Mouse (Mus musculus): ENCODE measurements around the gene Adam10.

GRCm38 (mm10) chr9:70664847-70665246 is 13.9 kb upstream of the Adam10 start:
- TF ChIP-seq CTCF (IDR thresholded peaks at IDR 0.05; ENCODE audit: insufficient read depth, low read depth, low read length) (no peak), POLR2A (IDR thresholded peaks at IDR 0.05; ENCODE audit: insufficient read depth, low read depth, low read length) (no peak)

Measured in olfactory bulb, adult 2 months (tissue).